Mouse (Mus musculus): ENCODE results near the gene Ugt1a6b.

GRCm38 (mm10) chr1:88233421-88234247 lies 130.6 kb downstream of the Ugt1a6b start:
- no peak for TF ChIP-seq MAFK (IDR thresholded peaks at IDR 0.05; ENCODE audit: insufficient read depth, low read depth, low read length)
- no peak for TF ChIP-seq ZC3H11A (IDR thresholded peaks at IDR 0.05; ENCODE audit: borderline replicate concordance, low read depth, low read length)
- no peak for TF ChIP-seq ZNF384 (IDR thresholded peaks at IDR 0.05; ENCODE audit: low read depth, low read length)
- TF ChIP-seq CHD2 (IDR thresholded peaks at IDR 0.05; ENCODE audit: low read depth, low read length): no peak
